Mouse (Mus musculus) forebrain, embryonic 12.5 days (tissue): ENCODE results near the gene Proca1. TPM values are rescaled to one million over a fixed set of nuclear protein-coding genes. Genes with fewer than 3 reads are reported as not detected.

ENCODE experiments used
- microRNA-seq: library from miRNA; unstranded; fragments of <30 nt; microRNA quantifications from one replicate; pipeline ENCODE4, GENCODE M21; 2017
- polyA plus RNA-seq: library from polyadenylated mRNA; unstranded; fragments of >200 nt; fragmentation: Nextera tagmentation; extraction: Ambion mirVana; gene quantifications from 2 replicates; pipeline ENCODE4 v1.2.1, GENCODE M21; 2016

The Proca1 gene
- polyA plus RNA-seq, 1 experiment from 2014 or later = 1.5 TPM

Small RNAs within 50 kb of the gene (microRNA-seq; reads per million reads assigned to microRNA genes)
- not detected for gene Mir7653

Other genes starting within 250 kb of the Proca1 start
- 29.1 and 29.6 TPM in 2 replicates for gene Phf12, start 210.6 kb upstream of the Proca1 start, polyA plus RNA-seq
- gene Dhrs13, start 161.1 kb upstream of the Proca1 start, polyA plus RNA-seq = 20.6 and 21.2 TPM in 2 replicates
- 68.5 and 69.2 TPM in 2 replicates for gene Flot2, start 155.5 kb upstream of the Proca1 start, polyA plus RNA-seq
- gene Eral1, start 113.0 kb upstream of the Proca1 start, polyA plus RNA-seq = 33.1 and 35.5 TPM in 2 replicates
- 22.3 and 25.5 TPM in 2 replicates for gene Fam222b, start 98.7 kb upstream of the Proca1 start, polyA plus RNA-seq
- gene Traf4, start 27.8 kb upstream of the Proca1 start, polyA plus RNA-seq = 121 and 127 TPM in 2 replicates
- gene Nek8, start 16.7 kb upstream of the Proca1 start, polyA plus RNA-seq = 8.8 and 9.4 TPM in 2 replicates
- 5.5 and 6.9 TPM in 2 replicates for gene Tlcd1, start 16.7 kb upstream of the Proca1 start, polyA plus RNA-seq
- gene Rpl23a, start 9.8 kb upstream of the Proca1 start, polyA plus RNA-seq = 931 and 997 TPM in 2 replicates
- gene Rab34, start 5.0 kb upstream of the Proca1 start, polyA plus RNA-seq = 44.5 and 49.8 TPM in 2 replicates
- gene Sdf2, start 52.4 kb downstream of the Proca1 start, polyA plus RNA-seq = 45.1 and 48.3 TPM in 2 replicates
- 38.9 and 43.2 TPM in 2 replicates for gene Supt6, start 52.6 kb downstream of the Proca1 start, polyA plus RNA-seq
- gene 2610507B11Rik, start 68.4 kb downstream of the Proca1 start, polyA plus RNA-seq = 79.8 and 93.9 TPM in 2 replicates
- gene BC030499, start 97.4 kb downstream of the Proca1 start, polyA plus RNA-seq = 0.41 and 0.52 TPM in 2 replicates
- gene Spag5, start 108.1 kb downstream of the Proca1 start, polyA plus RNA-seq = 63.0 and 64.7 TPM in 2 replicates
- 26.9 and 31.6 TPM in 2 replicates for gene Aldoc, start 129.6 kb downstream of the Proca1 start, polyA plus RNA-seq
- 58.8 and 62.5 TPM in 2 replicates for gene Pigs, start 135.0 kb downstream of the Proca1 start, polyA plus RNA-seq
- 75.6 and 76.5 TPM in 2 replicates for gene Unc119, start 150.1 kb downstream of the Proca1 start, polyA plus RNA-seq
- gene Foxn1, start 193.2 kb downstream of the Proca1 start, polyA plus RNA-seq = 0.06 TPM in 1 of 2 replicates, not detected in the other
- gene Slc13a2, start 228.8 kb downstream of the Proca1 start, polyA plus RNA-seq = not detected in 2 replicates